Mouse (Mus musculus): ENCODE results near the gene Zfp385a. TPM values are rescaled to one million over a fixed set of nuclear protein-coding genes. Genes with fewer than 3 reads are reported as not detected.

Zfp385a gene
- polyA plus RNA-seq, 1 experiment from 2014 or later = 14.5 TPM

DNA sequence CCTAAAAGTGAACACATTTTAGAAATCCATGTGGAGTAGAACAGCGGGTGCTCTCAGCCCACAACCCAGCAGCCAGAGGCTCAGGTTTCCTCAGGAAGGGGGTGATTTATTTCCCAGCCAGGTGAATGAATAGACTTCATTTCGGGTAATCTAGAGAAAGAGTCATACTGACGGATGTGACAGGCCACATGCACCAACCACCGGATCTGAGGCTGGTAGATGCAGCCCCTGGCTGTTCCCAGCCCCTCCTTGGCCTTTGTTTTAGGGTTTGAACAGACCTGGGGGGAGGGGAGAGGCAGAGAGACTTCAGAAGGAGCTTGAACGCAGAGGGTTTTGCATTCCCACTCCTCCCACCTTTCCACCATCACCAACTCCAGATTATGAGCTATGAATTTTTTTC lies 44.0 kb downstream of the Zfp385a start:
- Histone ChIP-seq H3K27ac (peak overlapping the region; percentile 85), H3K9me3 (peaks cover 3% of the 10 kb centered on the region; the same call in 1 of the 2 replicates), H3K4me3 (no peak overlapping the region), H3K4me2 (replicated peaks) (0 out of 2 replicates have a peak overlapping the region, but pooled peaks have one; percentile 2), H3K4me1 (peaks cover 57% of the 10 kb centered on the region), H3K9ac (no peak overlapping the region), H3K36me3 (peaks cover 36% of the 10 kb centered on the region), H3K27me3 (no peaks in the 10 kb centered on the region)
- ATAC-seq (ENCODE audit: insufficient number of reproducible peaks, insufficient read depth, low FRiP score, low TSS enrichment) = no peak
- WGBS = 1% methylated on average over 5 of the region's 5 CpGs

DNA sequence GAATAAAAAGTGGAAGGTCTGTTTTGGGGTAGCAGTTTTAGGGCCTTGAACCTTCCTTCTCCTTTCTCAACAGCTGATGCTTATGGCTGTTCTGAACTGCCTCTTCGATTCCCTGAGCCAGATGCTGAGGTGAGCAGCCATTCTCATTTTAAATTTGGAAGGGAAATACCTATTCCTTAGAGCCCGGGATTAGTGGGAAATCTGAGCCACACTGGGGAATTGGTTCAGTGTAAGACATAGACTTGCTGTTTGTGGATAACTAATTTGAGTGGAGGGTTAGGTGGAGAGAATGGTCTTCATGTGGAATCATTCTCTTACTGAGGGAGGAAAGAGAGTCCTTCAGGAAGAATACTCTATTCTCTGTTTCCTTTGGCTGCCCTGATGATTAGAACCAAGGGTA lies 45.2 kb downstream of the Zfp385a start:
- peaks cover 3% of the 10 kb centered on the region; the same call in 1 of the 2 replicates for H3K9me3 ChIP-seq
- H3K36me3 ChIP-seq = peaks cover 46% of the 10 kb centered on the region
- 24% methylated on average over 2 of the region's 2 CpGs for WGBS
- H3K27ac ChIP-seq = peak overlapping the region; percentile 24; the same call in 1 of the 2 replicates
- H3K27me3 ChIP-seq = no peaks in the 10 kb centered on the region
- no peak overlapping the region for H3K4me3 ChIP-seq
- no peak overlapping the region for H3K4me2 ChIP-seq (replicated peaks)
- ATAC-seq (ENCODE audit: insufficient number of reproducible peaks, insufficient read depth, low FRiP score, low TSS enrichment) = no peak
- H3K9ac ChIP-seq = no peak overlapping the region
- H3K4me1 ChIP-seq = peaks cover 57% of the 10 kb centered on the region

GRCm38 (mm10) chr15:103293375-103293774 lies 46.5 kb downstream of the Zfp385a start:
- H3K27me3 ChIP-seq = no peaks in the 10 kb centered on the region

DNA sequence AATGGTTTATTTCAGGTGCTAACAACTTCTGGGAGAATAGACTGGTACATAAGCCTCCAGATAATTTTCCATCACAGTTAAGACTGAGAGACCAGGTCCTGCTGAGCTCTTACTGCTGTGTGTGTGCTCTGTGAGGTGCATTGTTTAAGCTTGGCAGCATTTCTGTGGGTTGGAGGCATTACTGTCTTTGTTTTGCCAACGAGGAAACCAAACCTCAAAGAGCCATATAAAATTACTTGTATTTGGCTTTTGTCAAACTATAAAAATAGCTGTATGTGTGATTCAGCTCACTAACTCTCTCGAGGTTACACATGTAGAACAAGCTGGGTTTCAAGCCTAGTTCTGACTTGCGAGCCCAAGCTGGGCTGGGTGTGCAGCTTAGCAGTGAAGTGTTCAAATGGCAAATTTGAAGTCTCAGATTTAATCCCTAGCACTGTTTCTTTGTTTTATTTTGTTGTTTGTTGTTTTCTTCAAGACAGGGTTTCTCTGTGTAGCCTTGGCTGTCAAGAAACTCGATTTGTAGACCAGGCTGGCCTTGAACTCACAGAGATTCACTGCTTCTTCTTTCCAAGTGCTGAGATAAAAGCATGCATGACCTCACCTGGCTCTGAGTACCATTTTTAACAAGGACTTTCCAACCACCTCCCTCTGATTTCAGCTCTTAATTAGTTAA lies 47.1 kb downstream of the Zfp385a start:
- Histone ChIP-seq H3K27me3 (no peaks in the 10 kb centered on the region), H3K9me3 (peaks cover 3% of the 10 kb centered on the region; the same call in 1 of the 2 replicates), H3K36me3 (peaks cover 45% of the 10 kb centered on the region), H3K27ac (no peak overlapping the region), H3K4me1 (peaks cover 49% of the 10 kb centered on the region), H3K9ac (no peak overlapping the region), H3K4me2 (replicated peaks) (no peak overlapping the region), H3K4me3 (no peak overlapping the region)
- 84% methylated on average over 4 of the region's 4 CpGs for WGBS
- ATAC-seq (ENCODE audit: insufficient number of reproducible peaks, insufficient read depth, low FRiP score, low TSS enrichment) = no peak

More at GRCm38 (mm10) chr15:103293375-103293774, 46.5 kb downstream of the Zfp385a start:
- H3K36me3 ChIP-seq = peaks cover 46% of the 10 kb centered on the region
- WGBS = 91% methylated on average over 2 of the region's 2 CpGs
- H3K4me1 ChIP-seq = peaks cover 55% of the 10 kb centered on the region
- no peak for ATAC-seq (ENCODE audit: insufficient number of reproducible peaks, insufficient read depth, low FRiP score, low TSS enrichment)
- H3K4me3 ChIP-seq = no peak overlapping the region
- no peak overlapping the region for H3K27ac ChIP-seq
- H3K9me3 ChIP-seq = peaks cover 3% of the 10 kb centered on the region; the same call in 1 of the 2 replicates
- H3K9ac ChIP-seq = no peak overlapping the region
- no peak overlapping the region for H3K4me2 ChIP-seq (replicated peaks)

DNA sequence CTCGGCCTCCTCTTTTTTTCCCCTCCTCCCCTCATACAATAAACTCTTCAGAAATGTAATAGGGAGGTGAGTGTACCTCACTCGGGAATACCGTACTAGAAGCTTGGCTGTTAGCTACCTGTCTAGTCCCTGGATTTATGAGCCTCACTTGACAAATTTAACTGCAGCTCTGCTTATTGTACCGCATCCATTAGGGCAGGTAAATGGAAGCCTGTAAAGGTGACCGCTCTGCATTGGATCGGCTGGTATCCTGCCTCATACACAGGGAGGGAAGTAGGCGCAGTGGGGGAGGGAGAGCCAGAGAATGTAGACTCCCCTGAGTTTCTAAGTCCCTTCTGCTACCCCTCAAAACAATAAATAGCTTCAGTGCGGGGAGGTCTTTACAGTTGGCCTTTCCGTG lies 49.0 kb downstream of the Zfp385a start:
- Histone ChIP-seq H3K4me1 (peaks cover 31% of the 10 kb centered on the region), H3K27me3 (no peaks in the 10 kb centered on the region), H3K9me3 (peaks cover 3% of the 10 kb centered on the region; the same call in 1 of the 2 replicates), H3K9ac (no peak overlapping the region), H3K27ac (0 out of 2 replicates have a peak overlapping the region, but pooled peaks have one; percentile 69), H3K36me3 (peaks cover 45% of the 10 kb centered on the region), H3K4me3 (no peak overlapping the region), H3K4me2 (replicated peaks) (no peak overlapping the region)
- 90% methylated on average over 9 of the region's 9 CpGs for WGBS
- ATAC-seq (ENCODE audit: insufficient number of reproducible peaks, insufficient read depth, low FRiP score, low TSS enrichment) = no peak

DNA sequence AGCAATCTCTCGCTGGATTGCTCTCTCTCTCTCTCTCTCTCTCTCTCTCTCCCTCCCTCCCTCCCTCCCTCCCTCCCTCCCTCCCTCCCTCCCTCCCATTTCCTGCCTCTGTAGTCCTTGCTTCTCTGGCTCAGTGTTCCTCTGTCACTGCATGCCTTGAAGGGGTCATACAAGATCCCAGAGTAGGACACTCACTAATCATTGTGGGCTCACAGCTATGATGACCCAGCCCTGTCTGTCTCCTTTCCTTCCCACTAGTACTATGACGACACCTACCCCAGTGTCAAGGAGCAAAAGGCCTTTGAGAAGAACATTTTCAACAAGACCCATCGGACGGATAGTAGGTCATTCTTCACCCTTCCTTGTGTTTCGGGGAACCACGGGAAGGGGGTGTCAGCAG lies 49.5 kb downstream of the Zfp385a start:
- H3K4me3 ChIP-seq = no peak overlapping the region
- H3K27me3 ChIP-seq = no peaks in the 10 kb centered on the region
- H3K9me3 ChIP-seq = peaks cover 3% of the 10 kb centered on the region; the same call in 1 of the 2 replicates
- no peak overlapping the region for H3K4me2 ChIP-seq (replicated peaks)
- H3K9ac ChIP-seq = no peak overlapping the region
- ATAC-seq (ENCODE audit: insufficient number of reproducible peaks, insufficient read depth, low FRiP score, low TSS enrichment) = no peak
- peak overlapping the region; percentile 69 for H3K27ac ChIP-seq
- peaks cover 45% of the 10 kb centered on the region for H3K36me3 ChIP-seq
- WGBS = 73% methylated on average over 6 of the region's 6 CpGs
- H3K4me1 ChIP-seq = peaks cover 31% of the 10 kb centered on the region

GRCm38 (mm10) chr15:103289600-103289999 lies 50.3 kb downstream of the Zfp385a start:
- Histone ChIP-seq H3K36me3 (peaks cover 45% of the 10 kb centered on the region), H3K4me2 (replicated peaks) (no peak overlapping the region), H3K9me3 (peaks cover 3% of the 10 kb centered on the region; the same call in 1 of the 2 replicates), H3K4me1 (peaks cover 32% of the 10 kb centered on the region), H3K27me3 (no peaks in the 10 kb centered on the region), H3K27ac (peak overlapping the region; percentile 69), H3K4me3 (no peak overlapping the region), H3K9ac (no peak overlapping the region)
- 54% methylated on average over 5 of the region's 5 CpGs for WGBS
- ATAC-seq (ENCODE audit: insufficient number of reproducible peaks, insufficient read depth, low FRiP score, low TSS enrichment) = no peak

- Histone ChIP-seq H3K4me2 (replicated peaks) (no peak overlapping the region), H3K4me3 (no peak overlapping the region), H3K27me3 (no peaks in the 10 kb centered on the region), H3K36me3 (peaks cover 17% of the 10 kb centered on the region; the same call in 1 of the 2 replicates), H3K4me1 (peaks cover 32% of the 10 kb centered on the region), H3K9ac (no peak overlapping the region), H3K9me3 (no peaks in the 10 kb centered on the region), H3K27ac (no peak overlapping the region)
- WGBS = 76% methylated on average over 1 of the region's 1 CpGs
- no peak for ATAC-seq (ENCODE audit: insufficient number of reproducible peaks, insufficient read depth, low FRiP score, low TSS enrichment)
These were observed 54.0 kb downstream of the Zfp385a start for GRCm38 (mm10) chr15:103285778-103286417.

GRCm38 (mm10) chr15:103284647-103285046 lies 55.2 kb downstream of the Zfp385a start:
- Histone ChIP-seq H3K27me3 (no peaks in the 10 kb centered on the region), H3K9me3 (no peaks in the 10 kb centered on the region), H3K4me3 (no peak overlapping the region), H3K9ac (no peak overlapping the region), H3K36me3 (0 out of 2 replicates have a peak, but pooled peaks cover 6% of the 10 kb centered on the region), H3K4me1 (peaks cover 20% of the 10 kb centered on the region), H3K4me2 (replicated peaks) (no peak overlapping the region), H3K27ac (peak overlapping the region; percentile 32; the same call in 1 of the 2 replicates)
- WGBS = 34% methylated on average over 2 of the region's 2 CpGs
- no peak for ATAC-seq (ENCODE audit: insufficient number of reproducible peaks, insufficient read depth, low FRiP score, low TSS enrichment)

- no peaks in the 10 kb centered on the region for H3K9me3 ChIP-seq
- no peak overlapping the region for H3K27ac ChIP-seq
- WGBS = 57% methylated on average over 3 of the region's 3 CpGs
- no peaks in the 10 kb centered on the region for H3K27me3 ChIP-seq
- no peak overlapping the region for H3K4me3 ChIP-seq
- ATAC-seq (ENCODE audit: insufficient number of reproducible peaks, insufficient read depth, low FRiP score, low TSS enrichment) = no peak
- H3K4me2 ChIP-seq (replicated peaks) = no peak overlapping the region
- 0 out of 2 replicates have a peak, but pooled peaks cover 5% of the 10 kb centered on the region for H3K36me3 ChIP-seq
- peaks cover 15% of the 10 kb centered on the region; the same call in 1 of the 2 replicates for H3K4me1 ChIP-seq
- H3K9ac ChIP-seq = no peak overlapping the region
These were observed 55.8 kb downstream of the Zfp385a start for GRCm38 (mm10) chr15:103284066-103284465.

DNA sequence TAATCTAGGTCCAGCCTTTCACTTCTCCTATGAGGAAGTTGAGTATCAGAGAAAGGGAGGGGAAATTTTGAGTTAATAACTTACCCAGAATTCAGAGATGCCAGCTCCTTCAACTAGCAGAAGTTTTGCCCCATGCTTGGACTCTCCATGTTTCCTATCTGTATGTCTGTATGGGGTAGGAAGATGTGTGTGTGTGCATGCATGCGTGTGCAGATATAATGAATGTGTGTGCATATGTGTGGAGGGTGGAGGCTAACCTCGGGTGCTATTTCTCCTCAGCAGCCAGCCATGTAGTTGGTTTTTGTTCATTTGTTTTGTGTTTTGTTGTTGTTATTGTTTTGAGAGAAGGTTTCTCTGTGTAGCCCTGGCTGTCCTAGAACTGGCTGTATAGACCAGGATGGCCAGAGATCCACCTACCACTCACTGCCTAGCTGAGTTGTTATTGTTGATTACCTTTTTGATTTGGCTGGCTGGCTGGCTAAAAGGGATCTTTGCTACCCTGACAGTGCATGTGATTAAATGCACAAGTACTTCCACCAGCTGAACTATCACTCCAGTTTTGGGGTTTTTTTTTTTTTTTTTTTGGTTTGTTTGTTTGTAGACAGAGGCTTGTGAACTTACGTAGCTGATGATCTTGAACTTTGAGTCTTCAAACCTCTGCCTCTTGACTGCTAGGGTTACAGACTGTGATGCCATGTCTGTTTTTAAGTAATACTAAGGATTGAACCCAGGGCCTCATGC lies 58.3 kb downstream of the Zfp385a start:
- Histone ChIP-seq H3K27ac (no peak overlapping the region), H3K4me1 (peaks cover 12% of the 10 kb centered on the region; the same call in 1 of the 2 replicates), H3K36me3 (no peaks in the 10 kb centered on the region), H3K27me3 (no peaks in the 10 kb centered on the region), H3K4me2 (replicated peaks) (no peak overlapping the region), H3K9me3 (no peaks in the 10 kb centered on the region), H3K9ac (no peak overlapping the region), H3K4me3 (no peak overlapping the region)
- WGBS = 92% methylated on average over 3 of the region's 3 CpGs
- ATAC-seq (ENCODE audit: insufficient number of reproducible peaks, insufficient read depth, low FRiP score, low TSS enrichment) = no peak
